Mouse (Mus musculus) gastrocnemius, postnatal 25 days (tissue): Measurements from ENCODE around the gene Hoxa3. TPM values are rescaled to one million over a fixed set of nuclear protein-coding genes. Genes with fewer than 3 reads are reported as not detected.
A peak's percentile ranks its signal among the peaks of the same experiment; 100 is the strongest.

Source experiments
- DNase-seq: peaks from one replicate; pipeline ENCODE4 v3.0.0; 2022
- total RNA-seq, 2 experiments: library from RNA; stranded (reverse); gene quantifications; 1 replicate in 1 of 2; 2 replicates in 1 of 2; pipeline ENCODE4 v1.2.3; 2021

Hoxa3 gene
- total RNA-seq, 2 experiments from 2014 or later = 2.4 to 3.3 TPM

DNA sequence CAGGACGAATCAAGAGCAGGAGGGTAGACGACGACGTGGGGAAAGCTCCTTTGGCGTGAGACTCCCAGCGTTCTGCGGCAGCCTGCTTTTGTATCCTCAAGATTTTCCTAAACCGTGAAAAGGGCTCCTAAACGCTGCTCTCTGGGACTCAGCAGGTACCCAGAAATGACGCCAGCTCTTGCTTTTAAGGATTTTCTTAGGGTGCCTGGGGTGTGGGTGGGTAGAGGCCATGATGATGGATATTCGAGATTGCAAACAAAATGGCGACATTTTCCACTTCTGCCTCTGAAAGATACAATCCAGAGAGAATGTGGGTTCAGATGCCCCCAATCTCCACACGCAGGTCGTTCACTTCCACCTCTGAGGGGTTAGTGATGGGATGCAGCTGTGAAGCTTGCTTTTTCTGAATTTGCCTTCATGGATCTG lies 45.4 kb downstream of the Hoxa3 start:
- no peak for DNase-seq

DNA sequence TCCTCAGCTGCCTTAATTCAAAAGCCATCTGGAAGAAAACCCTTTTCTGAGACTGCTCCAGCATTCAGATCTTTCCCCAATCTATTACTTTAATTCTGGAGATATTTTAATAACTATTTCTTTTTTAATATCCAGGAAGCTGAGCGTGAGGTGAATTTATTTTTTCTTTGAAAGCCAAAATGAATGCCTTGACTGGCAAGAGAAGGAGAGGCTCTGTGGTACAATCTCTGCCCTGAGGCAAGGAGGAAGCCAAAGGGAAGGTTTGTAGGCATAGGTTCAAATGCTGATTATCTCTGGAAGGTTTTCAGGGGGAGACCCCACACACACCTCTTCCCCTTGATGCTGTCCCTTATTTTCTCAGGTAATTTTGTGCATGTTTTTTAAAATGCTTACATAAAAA lies 46.0 kb downstream of the Hoxa3 start:
- DNase-seq = no peak

DNA sequence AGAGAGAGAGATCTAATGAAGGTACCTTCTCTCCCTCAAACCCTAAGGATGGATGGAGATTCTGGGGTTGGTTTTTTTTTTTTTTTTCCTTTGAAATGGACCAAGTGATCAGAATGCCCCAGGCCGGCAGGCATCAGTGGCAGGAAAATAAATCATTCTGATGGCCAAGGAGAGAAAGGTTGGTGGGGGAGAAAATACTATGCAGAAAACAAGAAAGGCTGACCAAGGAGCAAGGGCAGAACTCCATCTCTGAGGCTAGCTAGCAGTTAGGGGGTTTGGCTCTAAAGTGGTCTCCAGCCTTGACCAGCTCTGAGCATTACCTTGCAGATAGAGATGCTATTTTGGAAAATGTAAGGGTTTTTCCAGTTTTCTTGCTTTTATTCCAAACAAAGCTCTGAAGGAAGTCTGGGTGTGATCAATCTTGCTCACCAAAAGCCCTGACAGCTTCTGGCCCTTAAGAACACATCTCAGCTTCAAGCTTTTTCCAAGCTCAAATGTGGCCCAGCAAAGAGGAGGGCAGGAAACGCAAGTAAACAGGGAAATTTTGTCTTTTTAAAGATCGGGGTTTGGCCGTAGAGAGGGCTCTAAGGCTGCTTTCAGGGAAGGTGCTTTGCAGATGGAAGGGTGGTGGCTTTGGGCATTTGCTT lies 46.6 kb downstream of the Hoxa3 start:
- no peak for DNase-seq

DNA sequence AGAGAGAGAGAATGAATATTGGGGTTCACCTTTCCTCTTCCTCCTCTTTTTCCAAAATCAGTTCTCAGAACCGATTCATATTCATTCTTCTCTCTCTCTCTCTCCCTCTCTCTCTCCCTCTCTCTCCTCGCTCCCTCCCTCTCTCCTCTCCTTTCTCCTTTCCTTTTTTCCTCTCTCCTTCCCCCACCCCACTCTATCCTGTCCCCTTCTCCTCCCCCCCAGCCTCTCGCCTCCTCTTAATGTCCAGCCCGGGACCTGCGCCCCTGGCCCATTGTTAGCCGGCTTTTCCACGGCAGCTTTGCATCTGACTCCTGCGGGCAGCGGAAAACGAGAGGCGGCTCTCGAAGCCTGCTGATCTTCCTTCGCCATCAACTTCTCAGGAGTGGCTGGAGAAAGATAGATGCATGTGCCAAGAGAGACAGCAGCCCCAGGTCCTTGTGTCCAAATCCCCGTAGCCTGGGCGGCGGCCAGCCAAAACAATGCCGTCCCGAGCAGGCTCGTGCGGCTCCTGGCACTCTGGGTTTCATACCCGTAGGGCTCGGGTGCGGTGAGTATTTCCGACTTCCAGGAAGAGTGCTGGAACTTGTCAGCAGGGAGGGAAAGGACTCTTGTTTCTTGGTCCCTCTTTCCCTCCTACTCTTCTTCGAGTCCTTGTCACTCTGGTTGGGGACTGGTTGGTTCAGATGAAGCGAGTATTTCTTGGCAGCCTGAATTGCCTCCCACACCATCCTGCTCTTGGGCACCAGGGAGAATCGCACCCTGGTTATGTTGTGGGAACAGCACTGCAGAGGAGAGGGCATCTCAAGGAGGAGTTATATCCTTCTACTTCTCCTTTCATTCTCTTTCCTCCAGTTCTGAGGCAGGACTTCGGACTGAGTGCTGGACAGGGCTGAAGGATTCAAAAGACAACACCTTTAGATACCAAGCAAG lies 47.4 kb downstream of the Hoxa3 start:
- DNase-seq = no peak

DNA sequence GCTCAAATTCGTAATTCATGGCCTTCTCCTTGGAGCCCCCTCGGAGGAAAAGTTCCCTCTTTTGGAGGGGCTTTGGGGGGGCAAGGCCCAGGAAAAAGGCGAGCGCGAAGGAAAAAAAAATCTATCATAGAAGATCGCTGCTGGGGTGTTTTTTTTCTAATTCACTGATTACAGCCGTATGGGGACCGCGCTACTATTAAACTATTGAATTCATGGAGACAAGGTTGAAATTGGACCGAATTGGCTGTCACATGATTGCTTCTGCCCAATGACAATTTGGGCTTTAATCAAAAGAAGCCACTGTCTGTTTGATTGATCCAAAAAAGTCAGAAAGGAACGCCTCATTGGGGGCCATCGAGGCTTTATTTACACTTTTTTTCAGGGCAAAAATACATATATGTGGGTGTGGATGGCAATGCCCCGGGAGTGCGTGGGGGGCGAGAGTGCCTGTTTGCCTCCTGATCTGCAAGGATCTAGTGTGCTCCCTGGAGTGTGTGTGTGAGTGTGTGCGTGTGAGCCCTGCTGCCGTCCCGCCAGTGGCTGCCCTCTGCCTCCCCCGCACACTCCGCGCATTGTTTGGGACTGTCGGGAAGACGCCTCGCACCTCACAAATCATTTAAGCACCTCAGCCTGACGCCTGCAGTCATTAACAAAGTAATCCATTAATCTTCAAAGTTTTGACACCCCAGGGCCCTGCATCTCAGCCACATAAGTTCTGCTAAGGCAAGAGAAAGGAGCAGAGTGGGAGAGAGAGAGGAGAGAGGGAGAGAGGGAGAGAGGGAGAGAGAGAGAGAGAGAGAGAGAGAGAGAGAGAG lies 48.3 kb downstream of the Hoxa3 start, which contains the start of gene Hoxa2:
Gene Hoxa2, minus strand, starts transcription at position 206 of the 815 bp plus-strand sequence.
- DNase-seq = no peak

DNA sequence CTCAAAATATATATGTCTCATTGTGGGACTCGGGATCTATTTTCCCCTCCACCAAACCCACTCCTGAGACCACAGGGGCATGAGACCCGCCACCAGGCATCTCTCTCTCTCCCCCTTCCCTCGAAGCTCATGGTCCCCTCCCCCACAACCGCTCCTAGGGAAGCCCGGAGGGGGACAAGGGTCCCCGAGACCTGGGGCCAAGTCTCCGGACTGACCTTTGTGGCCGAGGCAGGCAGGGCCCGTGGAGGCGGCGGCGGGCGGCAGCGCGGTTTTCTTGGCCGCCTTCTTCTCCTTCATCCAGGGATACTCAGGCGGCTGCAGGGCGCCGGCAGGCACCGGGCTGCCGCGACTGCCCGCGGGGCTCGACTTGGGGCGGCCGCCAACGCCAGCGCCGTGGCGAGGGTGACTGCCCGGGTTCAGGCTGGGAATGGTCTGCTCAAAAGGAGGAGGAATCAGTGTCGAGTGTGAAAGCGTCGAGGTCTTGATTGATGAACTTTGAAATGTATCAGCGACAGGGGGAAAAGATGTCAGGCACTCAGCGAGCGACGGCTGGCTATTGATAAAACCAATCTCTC lies 49.0 kb downstream of the Hoxa3 start:
- no peak for DNase-seq

DNA sequence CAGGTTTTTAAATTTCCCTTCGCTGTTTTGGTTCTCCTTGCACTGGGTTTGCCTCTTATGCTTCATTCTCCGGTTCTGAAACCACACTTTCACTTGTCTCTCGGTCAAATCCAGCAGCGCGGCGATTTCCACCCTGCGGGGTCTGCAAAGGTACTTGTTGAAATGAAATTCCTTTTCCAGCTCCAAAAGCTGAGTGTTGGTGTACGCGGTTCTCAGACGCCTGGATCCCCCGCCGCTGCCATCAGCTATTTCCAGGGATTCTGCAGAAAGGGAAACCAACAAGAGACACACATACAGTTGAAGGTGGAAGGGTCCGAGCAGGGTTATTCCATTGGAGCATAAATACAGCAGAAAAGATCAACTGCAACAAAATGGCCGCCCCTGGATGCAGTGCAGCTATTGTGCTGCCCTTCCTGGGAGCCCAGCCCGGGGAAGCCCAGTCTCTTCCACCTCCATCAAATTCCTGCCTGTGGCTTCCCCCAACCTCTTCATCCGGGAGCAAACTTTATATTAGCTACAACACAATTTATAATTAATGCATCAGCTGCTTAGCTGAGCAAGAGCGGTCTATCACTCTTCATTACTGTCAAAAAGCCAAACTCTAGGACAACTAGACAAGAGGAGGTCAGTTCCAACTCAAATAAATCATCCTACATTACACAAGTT lies 49.6 kb downstream of the Hoxa3 start:
- DNase-seq = no peak

DNA sequence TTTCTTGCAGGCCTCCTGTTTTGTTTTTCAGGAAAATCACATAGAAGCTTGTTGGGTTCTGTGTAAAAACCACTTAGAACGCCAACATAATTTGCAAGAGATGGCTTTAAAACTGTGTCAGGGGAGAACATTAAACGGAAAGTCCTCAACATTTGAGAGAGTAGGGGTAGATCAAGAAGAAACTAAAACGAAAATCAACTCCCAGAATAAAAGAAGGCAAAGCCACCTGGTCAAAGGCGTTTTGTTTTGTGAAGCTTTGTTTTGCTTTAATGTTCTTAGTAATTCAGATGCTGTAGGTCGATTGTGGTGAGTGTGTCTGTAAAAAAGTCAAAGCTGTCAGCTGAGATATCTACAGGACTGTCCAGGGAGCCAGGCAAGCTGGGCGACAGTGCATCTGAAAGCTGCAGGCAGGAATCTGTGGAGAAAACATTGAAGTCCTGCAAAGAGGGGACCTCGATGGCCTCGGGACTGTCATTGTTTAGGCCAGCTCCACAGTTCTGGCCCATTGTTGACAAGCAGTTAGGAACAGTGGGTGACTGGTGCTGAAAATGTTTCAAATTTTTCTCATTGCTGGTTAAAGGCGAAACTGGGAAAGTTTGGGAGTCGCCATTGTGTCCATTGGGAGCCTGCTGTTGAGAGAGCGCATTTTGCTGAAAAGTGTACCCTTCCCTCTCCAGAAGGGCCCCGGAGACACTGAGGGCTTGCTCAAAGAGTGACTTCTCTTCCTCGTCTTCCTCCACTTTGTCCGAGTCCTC lies 50.3 kb downstream of the Hoxa3 start:
- no peak for DNase-seq

DNA sequence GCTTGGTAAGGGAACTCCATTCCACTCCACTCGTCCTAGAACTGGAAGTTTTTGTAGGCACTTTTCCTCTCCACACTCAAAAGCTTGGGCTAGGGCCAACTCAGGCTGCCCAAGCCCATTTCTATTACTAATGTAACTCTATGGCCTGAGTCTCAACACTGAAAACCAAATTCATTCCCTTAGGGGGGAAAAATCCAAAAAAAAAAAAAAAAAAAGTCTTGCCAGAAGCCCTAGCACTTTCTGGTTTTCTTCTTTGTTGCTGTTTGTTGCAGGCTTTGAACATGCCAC lies 51.1 kb downstream of the Hoxa3 start:
- DNase-seq = no peak

DNA sequence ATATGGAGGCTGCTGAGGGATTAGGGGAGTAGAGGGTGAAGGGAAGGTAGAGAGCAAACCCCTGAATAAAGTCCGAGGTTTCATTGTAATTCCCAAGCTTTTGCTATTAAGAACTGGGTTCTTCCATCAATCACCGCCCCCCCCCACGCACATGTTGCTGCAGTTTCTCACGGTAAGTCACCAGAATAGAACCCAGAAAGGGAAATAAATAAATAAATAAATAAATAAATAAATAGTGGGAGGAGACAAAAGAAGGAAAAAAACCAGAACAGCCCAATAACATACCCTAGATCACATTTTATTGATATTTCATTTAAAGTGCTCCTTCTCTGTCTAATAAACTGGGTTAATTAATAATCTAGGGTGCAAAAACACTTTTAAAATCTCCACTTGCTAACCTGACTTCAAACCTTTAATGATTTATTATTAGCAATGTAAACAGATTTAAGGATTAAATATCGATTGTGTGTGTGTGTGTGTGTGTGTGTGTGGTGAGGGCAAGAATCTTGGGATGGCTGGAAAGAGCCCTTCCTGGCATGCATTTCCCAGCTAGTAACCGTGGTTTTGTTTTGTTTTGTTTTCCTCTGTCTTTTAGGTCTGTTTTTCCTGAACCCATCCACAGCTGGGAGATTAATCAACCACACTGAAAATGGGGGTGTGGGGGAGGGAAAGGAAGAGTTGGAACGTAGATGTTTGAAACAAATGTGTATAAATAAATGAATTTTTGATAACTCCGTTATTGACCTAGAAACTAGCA lies 51.6 kb downstream of the Hoxa3 start:
- no peak for DNase-seq

DNA sequence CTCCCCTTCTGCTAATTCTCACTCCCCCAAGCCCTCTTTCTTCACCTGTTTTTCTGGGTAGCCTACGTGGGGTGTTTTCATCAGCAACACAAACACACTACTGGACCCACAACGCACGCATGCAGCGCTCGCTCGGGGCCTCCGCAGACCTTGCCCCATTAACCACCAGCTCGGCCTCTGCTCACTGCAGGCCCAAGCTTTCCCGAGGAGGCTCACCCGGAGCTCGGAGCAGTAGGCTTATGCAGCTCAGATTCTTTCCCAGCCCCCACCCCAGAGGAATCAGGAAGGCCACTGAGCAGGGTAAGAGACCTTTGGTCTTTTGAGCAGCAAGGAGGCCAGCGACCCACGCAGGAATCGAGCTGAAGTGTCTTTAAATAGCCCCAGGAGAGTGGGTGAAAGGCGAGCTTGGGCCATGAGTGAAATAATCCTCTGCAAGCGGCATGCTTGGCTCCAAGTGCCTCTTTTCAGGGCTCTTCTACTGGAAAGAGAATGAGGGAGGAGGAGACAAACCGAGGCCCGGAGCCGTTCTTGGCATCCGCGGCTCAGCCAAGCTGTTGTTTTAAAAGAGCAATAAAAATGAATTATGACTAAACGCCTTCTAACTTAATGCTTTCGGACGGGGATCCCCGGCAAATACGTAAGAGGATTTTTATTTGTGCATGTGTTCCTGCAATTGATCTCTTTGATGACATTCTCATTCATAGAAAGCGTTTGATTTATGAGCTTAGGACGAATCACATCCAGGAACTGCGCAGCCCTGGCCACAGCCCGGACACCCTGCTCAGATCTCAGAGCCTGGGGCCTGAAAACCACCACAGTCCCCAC lies 52.4 kb downstream of the Hoxa3 start:
- no peak for DNase-seq

DNA sequence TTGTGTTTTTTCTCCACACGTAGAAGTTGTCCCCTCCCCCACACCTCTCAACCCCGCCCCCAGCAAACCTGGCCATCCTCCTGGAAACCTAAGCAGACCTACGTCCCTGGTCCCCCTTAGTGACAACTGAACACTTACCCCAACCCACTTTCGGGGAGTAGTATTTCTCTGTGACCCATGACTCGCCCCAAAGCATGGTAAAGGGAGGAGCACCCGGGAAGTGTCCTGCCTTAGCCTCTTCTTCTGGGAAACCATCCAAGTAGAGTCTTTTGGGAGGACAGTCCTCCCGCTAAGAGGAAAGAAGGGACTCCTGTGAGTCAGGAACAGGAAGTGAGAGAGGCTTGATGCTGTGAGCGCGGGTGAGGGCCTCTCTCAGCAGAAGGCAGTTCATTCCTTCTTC lies 53.2 kb downstream of the Hoxa3 start:
- DNase-seq = no peak

DNA sequence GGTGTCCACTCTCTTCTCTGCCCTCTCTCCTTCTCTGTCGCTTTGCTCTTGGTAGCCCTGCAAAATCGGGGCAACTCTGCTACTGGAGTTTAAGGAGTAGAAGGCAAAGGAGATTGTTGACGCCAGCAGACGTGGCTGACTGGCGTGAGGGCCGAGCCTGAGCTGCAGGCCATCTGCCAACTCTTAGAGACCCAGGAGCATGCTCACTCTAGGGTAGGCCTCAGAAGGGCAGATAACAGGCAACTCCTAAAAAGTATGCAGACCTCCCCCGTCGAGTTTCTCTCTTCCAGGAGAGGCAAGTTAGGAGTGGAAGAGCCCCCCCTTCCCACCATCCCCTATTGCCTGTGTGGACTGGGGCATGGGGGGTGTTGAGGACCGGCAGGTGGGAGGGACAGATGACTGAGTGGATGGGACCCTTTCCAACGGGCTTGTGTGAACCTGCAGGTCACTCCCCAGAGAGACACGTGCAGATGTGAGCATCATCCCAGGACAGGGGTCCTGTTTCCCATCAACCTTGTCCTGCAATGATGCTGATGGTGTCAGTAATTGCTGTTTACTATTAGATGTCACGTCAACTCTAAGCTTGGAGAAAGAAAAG lies 53.9 kb downstream of the Hoxa3 start:
- no peak for DNase-seq

DNA sequence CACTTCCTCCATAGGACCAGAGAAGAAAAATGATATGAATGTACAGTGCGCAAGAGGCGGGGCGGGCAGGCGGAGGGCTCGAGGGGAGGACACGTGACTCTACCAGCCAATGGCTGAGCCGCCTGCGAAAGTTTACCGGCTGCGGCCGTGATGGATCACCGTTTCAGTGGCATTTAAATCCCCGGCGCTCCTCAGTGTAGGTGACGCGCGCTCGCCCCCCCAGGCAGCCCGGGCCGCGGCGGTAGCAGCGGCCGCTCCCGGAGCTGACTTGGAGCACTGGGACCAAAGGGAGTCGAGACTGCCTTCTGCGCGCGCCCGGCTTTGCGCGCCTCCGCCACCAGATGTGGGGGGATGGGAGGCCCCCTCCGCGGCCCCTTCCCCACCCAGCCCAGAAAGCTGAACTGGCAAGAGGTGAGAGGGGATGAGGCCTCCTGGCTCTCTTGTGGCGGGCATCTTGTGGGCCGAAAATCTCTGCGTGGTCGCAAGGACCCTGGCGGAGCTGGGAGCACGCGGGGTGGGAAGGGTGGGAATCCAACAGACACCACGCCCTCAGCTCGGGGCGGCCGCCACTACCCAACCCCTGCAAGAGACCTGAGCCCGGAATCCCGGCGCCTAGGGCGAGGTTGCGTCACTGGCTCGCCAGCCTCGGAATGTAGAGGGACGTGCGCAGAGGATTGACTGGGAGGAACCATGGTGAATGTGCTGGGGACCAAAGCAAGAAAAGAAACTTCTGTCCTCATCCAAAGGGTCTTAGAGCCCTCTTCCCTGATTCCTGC lies 54.7 kb downstream of the Hoxa3 start, which contains the start of gene Hoxa1:
Gene Hoxa1, minus strand, starts transcription at position 42 of the 776 bp plus-strand sequence.
- peak; percentile 70 for DNase-seq

DNA sequence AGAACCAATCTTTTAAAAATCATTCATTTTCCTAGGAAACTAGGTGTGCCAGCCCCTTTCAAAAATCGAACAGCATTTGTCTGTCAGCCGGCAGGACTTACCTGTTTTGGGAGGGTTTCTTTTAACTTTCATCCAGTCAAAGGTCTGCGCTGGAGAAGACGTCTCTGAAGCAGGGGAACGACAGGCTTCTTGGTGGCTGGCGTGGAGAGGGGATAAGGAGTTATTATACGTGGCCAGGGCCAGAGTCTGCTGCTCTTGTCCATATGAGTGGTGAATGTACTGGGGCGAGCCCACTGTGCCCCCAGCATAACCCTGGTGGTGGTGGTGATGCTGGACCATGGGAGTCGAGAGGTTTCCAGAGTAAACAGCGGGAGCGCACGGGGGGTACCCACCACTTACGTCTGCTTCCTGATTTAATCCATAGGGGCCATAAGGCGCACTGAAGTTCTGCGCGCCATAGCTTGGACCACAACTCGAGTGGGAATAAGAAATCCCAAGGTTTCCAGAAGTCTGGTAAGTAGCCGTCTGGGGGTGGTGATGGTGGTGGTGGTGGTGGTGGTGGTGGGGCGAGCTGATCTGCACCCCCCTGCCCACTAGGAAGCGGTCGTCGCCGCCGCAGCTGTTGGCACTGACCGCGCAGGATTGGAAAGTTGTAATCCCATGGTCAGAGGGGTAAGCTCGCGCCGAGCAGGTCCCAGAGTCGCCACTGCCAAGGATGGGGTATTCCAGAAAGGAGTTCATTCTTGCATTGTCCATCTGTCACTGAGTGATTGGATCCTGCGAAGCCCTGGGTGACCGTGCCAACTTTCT lies 55.5 kb downstream of the Hoxa3 start:
- no peak for DNase-seq

DNA sequence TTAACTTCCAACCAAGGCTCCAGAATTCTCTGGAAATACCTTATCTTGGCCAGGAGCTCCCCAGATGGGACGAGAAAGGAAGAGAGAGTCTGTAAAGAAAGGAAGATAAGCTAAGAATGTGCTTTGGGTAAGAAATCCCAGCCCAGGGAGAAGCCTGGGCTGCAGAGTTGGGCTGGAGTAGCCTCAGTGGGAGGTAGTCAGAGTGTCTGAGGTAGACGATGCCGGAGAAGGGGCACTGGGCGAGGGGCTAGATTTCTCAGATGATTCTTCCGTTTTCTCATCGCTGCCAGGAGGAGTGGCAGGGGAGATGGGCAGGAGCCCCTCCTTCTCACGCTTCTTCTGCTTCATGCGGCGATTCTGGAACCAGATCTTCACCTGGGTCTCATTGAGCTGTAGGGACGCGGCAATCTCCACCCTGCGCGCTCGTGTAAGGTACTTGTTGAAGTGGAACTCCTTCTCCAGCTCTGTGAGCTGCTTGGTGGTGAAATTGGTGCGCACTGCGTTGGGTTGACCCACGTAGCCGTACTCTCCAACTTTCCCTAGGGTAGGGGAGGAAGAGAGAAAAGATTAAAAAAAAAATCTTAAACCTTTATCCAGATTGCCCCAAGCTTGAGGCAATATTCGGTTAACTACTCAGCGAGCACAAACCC lies 56.5 kb downstream of the Hoxa3 start:
- no peak for DNase-seq

DNA sequence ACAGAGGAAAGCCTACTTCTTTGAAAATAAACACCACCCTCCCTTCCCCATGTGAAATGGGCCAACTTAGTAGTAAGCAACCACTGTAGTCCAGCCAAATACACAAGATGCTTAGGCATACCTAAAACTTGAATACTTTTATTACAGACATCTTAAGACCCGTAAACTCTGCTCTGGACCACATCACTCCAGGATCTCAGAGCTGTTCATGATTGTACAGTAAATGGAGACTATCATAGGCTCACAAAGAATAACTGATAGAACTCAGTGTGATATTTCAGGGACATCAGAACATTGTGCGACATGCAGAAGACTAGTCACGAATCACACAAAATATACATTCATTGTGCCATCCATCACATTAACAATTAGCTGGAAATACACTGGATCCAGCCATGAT lies 57.7 kb downstream of the Hoxa3 start:
- DNase-seq = no peak
